Mouse (Mus musculus): ENCODE measurements at regions not wholly inside any gene's neighbourhood (a gene's known extent, or its start where the extent isn't known, plus 50 kb on each side); places are given as distances from the start of the nearest gene placed in this dataset.
A peak's percentile ranks its signal among the peaks of the same experiment; 100 is the strongest.

DNA sequence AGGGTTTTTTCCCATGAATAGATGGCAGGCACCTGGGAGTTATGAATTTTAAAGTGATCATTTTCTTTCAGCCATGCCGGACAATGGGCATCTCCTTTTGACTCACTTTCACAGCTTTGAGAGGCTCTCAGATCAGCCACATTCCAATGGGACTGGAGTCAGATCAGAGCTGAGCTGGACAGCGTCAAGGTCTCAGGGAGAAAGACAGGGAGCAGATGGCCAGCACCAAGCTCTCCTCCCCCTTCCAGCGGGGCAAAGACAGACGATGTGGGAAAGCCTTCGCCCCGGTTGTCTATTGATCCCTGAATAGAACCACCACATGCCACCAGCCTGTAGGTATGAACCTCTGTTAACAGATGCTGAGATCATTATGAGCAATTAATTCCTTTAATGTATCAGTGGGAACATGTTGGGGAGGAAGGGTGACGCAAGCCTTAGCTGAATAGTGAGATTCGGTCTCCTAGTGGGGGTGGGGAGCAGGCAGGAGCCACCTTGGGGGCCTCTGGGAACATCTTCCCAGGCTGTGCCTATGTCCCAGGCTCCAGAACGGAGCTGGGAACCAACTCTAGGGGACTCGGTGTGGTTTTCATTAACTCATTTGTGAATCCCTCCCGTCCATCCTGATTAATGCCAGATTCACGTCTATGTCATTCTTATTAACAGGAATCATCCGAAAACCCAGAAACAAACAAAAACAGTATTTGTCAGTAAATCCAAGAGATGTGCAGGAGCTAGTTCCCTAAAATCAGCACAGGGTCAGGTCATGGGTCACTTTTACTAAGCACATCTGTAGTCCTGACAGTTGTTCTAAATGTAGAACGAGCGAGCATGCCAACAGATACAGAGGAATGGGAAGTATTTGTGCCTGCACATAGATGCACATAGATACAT, 101.8 kb upstream of the Id4 start:
- Histone ChIP-seq H3K27ac (0 out of 2 replicates have a peak overlapping the region, but pooled peaks have one; percentile 5), H3K9me3 (no peaks in the 10 kb centered on the region), H3K4me1 (replicated peaks) (peaks cover 30% of the 10 kb centered on the region), H3K27me3 (no peaks in the 10 kb centered on the region), H3K36me3 (no peaks in the 10 kb centered on the region), H3K9ac (no peak overlapping the region), H3K4me2 (peak overlapping the region; percentile 35), H3K4me3 (no peak overlapping the region)
- 13% methylated on average over 15 of the region's 15 CpGs for WGBS
- ATAC-seq (ENCODE audit: low FRiP score): 0 out of 2 replicates have a peak, but pooled peaks have one; percentile 34

DNA sequence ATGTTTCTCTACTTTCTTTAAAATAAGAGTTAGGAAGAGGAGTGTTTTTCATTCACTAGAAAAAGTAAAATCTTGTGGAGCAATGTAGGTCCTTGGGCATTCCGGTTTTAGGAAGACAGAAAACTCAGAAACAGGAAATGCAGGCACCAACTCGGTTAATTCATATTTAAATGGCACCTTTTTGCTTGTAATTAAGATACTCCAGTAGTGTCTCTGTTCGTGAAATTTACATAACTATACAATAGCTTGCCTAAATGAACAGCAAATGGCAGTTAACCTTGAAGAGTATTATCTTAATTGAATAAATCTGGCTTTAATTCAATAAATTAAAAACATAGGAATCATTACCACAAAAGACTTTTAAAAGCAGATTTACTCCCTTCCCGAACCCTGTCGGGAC, 100.9 kb upstream of the Id4 start:
- H3K9ac ChIP-seq: no peak overlapping the region
- H3K4me2 ChIP-seq: no peak overlapping the region
- 27% methylated on average over 5 of the region's 5 CpGs for WGBS
- H3K9me3 ChIP-seq: no peaks in the 10 kb centered on the region
- no peak overlapping the region for H3K27ac ChIP-seq
- H3K4me1 ChIP-seq (replicated peaks): peaks cover 29% of the 10 kb centered on the region
- no peak overlapping the region for H3K4me3 ChIP-seq
- H3K27me3 ChIP-seq: no peaks in the 10 kb centered on the region
- no peak for ATAC-seq (ENCODE audit: low FRiP score)
- H3K36me3 ChIP-seq: no peaks in the 10 kb centered on the region

DNA sequence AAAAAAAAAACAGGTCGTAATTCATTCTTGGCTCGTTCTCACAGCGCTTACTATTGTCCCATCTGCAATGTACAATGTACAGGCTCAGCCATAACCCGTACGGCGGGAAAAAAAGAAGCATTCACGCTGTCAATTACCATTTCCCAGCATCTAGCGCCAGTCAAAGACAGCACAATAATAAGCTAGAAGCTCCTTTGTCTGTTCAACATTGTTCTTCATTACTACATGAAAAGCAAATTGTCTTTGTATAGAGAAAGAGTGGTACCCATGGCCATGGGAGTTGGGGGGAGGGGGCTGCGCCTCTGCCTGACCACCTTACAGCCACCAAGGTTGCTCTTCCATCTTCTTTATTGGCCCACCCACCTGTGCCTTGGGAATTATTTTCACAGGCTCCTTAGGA, 99.7 kb upstream of the Id4 start:
- ATAC-seq (ENCODE audit: low FRiP score): peak; percentile 72; the same call in 1 of the 2 replicates
- no peaks in the 10 kb centered on the region for H3K27me3 ChIP-seq
- no peaks in the 10 kb centered on the region for H3K9me3 ChIP-seq
- no peak overlapping the region for H3K4me3 ChIP-seq
- H3K9ac ChIP-seq: peak overlapping the region; percentile 35
- H3K36me3 ChIP-seq: no peaks in the 10 kb centered on the region
- peaks cover 29% of the 10 kb centered on the region for H3K4me1 ChIP-seq (replicated peaks)
- peak overlapping the region; percentile 70 for H3K27ac ChIP-seq
- 20% methylated on average over 9 of the region's 9 CpGs for WGBS
- H3K4me2 ChIP-seq: peak overlapping the region; percentile 38

DNA sequence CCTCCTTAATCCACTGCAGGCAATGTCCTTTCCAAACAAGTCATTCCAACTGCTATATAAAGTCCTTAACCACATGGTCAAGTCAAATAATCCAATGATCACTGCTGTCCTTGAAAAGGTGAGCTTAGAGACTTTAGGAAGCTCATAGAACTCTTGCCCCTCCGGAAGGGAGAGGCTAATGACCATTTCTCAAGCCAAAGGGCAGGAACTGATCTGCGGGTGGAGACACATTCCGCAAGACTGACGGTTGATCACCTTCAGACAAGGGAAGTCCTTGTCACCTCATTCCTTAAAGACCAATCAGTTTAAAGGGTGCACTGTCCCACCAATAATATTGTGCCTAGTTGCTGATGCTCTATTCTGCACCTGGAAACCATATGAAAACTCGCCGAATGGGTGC, 96.4 kb upstream of the Id4 start:
- Histone ChIP-seq H3K9me3 (no peaks in the 10 kb centered on the region), H3K4me3 (no peak overlapping the region), H3K4me1 (replicated peaks) (peaks cover 30% of the 10 kb centered on the region), H3K27me3 (no peaks in the 10 kb centered on the region), H3K4me2 (no peak overlapping the region), H3K9ac (no peak overlapping the region), H3K27ac (no peak overlapping the region), H3K36me3 (no peaks in the 10 kb centered on the region)
- ATAC-seq (ENCODE audit: low FRiP score): no peak
- 95% methylated on average over 6 of the region's 6 CpGs for WGBS

DNA sequence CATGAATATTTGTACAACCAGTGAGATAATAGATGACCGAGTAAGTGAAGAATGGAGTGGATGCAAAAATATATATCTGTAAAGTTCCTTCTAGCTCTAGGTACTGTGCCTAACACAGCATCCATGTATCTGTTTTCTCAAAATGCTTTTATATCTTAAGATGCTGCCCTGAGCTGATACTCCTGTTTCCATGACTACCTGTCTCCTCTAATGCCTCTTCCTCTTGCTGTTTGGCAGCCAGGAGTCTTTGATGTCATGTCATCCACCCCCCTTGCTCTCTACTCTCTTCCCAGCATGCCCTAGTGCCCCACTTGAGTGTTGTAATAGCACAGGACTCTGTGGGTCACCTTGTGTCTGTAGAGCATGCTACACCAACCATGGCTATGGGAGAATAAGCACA, 95.2 kb upstream of the Id4 start:
- no peaks in the 10 kb centered on the region for H3K27me3 ChIP-seq
- no peaks in the 10 kb centered on the region for H3K36me3 ChIP-seq
- no peak overlapping the region for H3K9ac ChIP-seq
- H3K4me1 ChIP-seq (replicated peaks): peaks cover 23% of the 10 kb centered on the region
- ATAC-seq (ENCODE audit: low FRiP score): no peak
- H3K4me3 ChIP-seq: no peak overlapping the region
- no peak overlapping the region for H3K4me2 ChIP-seq
- WGBS: 95% methylated on average over 1 of the region's 1 CpGs
- H3K9me3 ChIP-seq: no peaks in the 10 kb centered on the region
- H3K27ac ChIP-seq: no peak overlapping the region

DNA sequence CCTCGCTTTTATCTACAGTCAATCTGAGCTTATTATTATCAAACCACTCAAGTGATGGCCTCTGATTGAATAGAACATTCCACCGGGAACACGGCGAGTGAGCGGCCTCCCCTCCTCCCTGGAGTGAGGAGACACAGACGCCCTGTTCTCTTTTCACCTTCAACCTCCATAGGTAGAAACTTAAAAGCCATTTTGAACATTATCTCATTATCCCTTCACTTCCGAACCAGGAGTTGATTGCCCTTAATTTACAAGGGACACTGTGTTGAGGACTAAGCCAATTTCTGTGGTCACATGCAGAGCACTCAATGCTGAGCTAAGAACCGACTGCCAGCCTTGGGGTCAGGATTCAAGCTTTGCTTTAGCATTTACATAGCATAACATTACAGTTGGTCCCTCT, 93.1 kb upstream of the Id4 start:
- 35% methylated on average over 8 of the region's 8 CpGs for WGBS
- no peak overlapping the region for H3K27ac ChIP-seq

DNA sequence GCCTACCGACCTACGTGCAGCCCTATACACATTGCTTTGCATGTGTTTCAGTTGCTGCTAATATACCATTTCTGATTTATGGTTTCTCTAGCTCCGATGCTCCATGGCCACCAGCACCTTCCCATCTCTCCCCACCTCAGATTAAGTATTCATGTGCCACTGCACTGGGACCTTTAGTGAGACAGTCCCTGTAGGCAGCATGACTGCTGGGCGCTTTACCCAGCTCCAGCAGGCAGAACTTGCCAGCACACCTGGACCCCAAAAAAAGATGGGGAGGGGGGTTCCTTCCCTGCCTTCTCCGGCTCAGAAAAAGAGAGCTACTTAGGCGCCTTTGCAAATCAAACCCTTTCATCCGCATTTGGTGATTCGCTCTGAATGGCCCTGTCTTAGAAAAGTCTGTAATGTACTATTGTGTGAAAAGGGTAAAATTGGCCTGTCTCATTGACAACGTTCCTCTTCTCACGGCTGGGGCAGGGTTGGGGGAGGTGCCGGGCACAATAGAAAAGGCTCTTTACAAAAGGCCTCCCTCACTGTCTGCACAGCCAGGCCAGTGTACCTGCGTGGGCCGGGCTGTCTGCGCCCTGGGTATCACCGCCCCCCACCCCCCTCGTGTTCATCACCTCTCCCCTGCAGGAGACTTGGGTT, 89.6 kb upstream of the Id4 start:
- Histone ChIP-seq H3K4me1 (replicated peaks) (peaks cover 27% of the 10 kb centered on the region), H3K9ac (peak overlapping the region; percentile 26; the same call in 1 of the 2 replicates), H3K4me3 (no peak overlapping the region), H3K9me3 (no peaks in the 10 kb centered on the region), H3K27ac (peak overlapping the region; percentile 8; the same call in 1 of the 2 replicates), H3K36me3 (no peaks in the 10 kb centered on the region), H3K27me3 (no peaks in the 10 kb centered on the region), H3K4me2 (peak overlapping the region; percentile 13; the same call in 1 of the 2 replicates)
- peak; percentile 72 for ATAC-seq (ENCODE audit: low FRiP score)
- 19% methylated on average over 16 of the region's 16 CpGs for WGBS

More for the DNA sequence above, 93.1 kb upstream of the Id4 start:
- peaks cover 27% of the 10 kb centered on the region for H3K4me1 ChIP-seq (replicated peaks)
- no peak overlapping the region for H3K4me3 ChIP-seq
- no peaks in the 10 kb centered on the region for H3K9me3 ChIP-seq
- H3K9ac ChIP-seq: no peak overlapping the region
- no peak overlapping the region for H3K4me2 ChIP-seq
- H3K27me3 ChIP-seq: no peaks in the 10 kb centered on the region
- H3K36me3 ChIP-seq: no peaks in the 10 kb centered on the region
- no peak for ATAC-seq (ENCODE audit: low FRiP score)

DNA sequence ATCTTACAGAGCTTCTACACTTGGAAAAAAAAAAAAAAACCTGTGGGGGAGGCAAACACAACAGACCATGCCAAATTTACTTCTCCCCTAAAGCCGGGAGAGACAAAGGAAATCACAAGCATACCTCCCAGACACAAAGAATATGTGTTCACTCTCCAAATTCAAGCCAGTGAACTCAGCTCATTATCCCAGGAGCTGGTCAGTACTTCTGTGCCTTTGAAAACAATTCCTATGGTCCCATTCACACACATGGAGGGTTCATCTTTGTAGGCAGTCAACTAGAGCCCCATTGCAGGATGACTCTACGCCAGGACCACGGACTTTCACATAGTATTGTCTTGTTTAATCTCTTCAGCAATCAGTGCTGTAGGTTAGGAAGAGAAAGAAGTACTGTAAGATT, 89.0 kb upstream of the Id4 start:
- peak overlapping the region; percentile 26; the same call in 1 of the 2 replicates for H3K9ac ChIP-seq
- 28% methylated on average over 3 of the region's 3 CpGs for WGBS
- no peaks in the 10 kb centered on the region for H3K36me3 ChIP-seq
- H3K4me1 ChIP-seq (replicated peaks): peaks cover 27% of the 10 kb centered on the region
- ATAC-seq (ENCODE audit: low FRiP score): no peak
- no peaks in the 10 kb centered on the region for H3K9me3 ChIP-seq
- no peak overlapping the region for H3K4me3 ChIP-seq
- peak overlapping the region; percentile 2; the same call in 1 of the 2 replicates for H3K27ac ChIP-seq
- 0 out of 2 replicates have a peak overlapping the region, but pooled peaks have one; percentile 13 for H3K4me2 ChIP-seq
- no peaks in the 10 kb centered on the region for H3K27me3 ChIP-seq

DNA sequence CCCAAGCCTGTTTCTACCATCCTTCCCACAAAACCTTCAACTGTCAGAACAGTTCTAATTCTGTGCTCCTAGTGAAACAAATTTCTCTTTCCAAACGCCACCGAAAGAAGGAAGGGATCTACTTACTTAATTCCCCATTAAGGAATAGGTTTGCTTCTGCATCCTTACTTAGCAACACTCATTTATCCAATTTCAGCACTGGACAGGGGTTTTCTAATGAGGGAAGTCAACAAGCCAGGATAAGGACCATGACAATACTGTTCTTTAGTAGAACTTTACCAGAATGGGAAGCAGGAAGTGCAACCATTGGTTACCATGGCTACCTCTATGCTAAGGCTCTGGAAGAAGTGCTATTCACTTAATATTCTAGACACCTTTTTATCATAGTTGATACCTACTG, 68.6 kb upstream of the Id4 start:
- Histone ChIP-seq H3K36me3 (no peaks in the 10 kb centered on the region), H3K4me2 (no peak overlapping the region), H3K27me3 (no peaks in the 10 kb centered on the region), H3K4me3 (no peak overlapping the region), H3K9me3 (no peaks in the 10 kb centered on the region), H3K27ac (no peak overlapping the region), H3K9ac (no peak overlapping the region), H3K4me1 (replicated peaks) (no peaks in the 10 kb centered on the region)
- 89% methylated on average over 2 of the region's 2 CpGs for WGBS
- ATAC-seq (ENCODE audit: low FRiP score): no peak

DNA sequence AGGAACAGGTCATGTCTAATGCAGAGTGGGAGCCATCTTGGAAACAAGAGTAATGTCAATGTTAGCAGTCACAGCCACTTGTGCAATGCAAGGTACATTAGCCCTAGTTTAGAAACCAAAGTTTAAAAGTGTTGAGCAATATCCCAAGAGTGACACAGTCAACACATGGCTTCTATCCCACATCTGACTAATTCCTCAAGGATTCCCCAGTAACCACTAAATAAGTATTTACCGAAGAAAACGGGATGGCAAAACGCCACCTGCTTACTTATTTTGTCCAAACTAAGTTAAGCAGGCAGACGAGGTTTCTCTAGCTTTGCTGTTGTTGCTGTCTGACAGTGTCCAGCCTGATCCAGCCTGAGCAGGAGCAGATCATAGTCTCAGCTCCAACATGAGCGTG, 67.1 kb upstream of the Id4 start:
- 89% methylated on average over 5 of the region's 5 CpGs for WGBS
- Histone ChIP-seq H3K9ac (no peak overlapping the region), H3K4me2 (no peak overlapping the region), H3K4me3 (no peak overlapping the region), H3K9me3 (no peaks in the 10 kb centered on the region), H3K27ac (no peak overlapping the region), H3K4me1 (replicated peaks) (no peaks in the 10 kb centered on the region), H3K36me3 (no peaks in the 10 kb centered on the region), H3K27me3 (no peaks in the 10 kb centered on the region)
- ATAC-seq (ENCODE audit: low FRiP score): no peak

DNA sequence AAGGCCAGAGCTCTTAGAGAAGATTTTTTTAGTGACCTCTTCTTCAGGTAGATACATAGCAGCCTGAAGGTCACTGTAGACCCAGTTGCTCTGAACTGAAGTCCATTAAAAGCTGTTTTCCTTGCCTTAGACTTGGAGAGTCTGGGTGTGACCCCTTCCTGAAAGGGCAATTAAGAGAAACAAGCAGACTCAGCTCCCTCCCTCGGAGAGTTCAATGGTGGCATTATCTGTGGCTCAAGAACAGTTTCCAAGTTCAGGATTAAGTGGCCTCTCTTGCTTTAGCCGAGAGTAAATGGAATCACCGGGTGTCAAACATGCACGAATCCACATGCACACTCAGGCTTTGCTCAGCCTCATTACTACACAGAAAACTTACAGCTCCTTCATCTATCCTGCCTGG, 53.2 kb upstream of the Id4 start:
- Histone ChIP-seq H3K9ac (no peak overlapping the region), H3K4me2 (no peak overlapping the region), H3K9me3 (no peaks in the 10 kb centered on the region), H3K27ac (no peak overlapping the region), H3K4me3 (no peak overlapping the region), H3K27me3 (no peaks in the 10 kb centered on the region), H3K36me3 (no peaks in the 10 kb centered on the region), H3K4me1 (replicated peaks) (no peaks in the 10 kb centered on the region)
- ATAC-seq (ENCODE audit: low FRiP score): no peak
- 63% methylated on average over 4 of the region's 4 CpGs for WGBS
